Mouse (Mus musculus) MEL (cell line): ENCODE results near the gene Tent4a.

Source experiments
- CHD2 ChIP-seq: IDR thresholded peaks from 2 replicates; pipeline ENCODE4 v1.6.1; 2011; ENCODE audit warnings: low read length, improper control_type of control experiment
- CTCF ChIP-seq, 3 experiments: IDR thresholded peaks in 2 of 3; conservative IDR thresholded peaks in 1 of 3; 2 replicates each; pipeline ENCODE4 v1.5.1; 2011 to 2012; ENCODE audit warnings: low read length in 3 of 3, low read depth in 2 of 3, mild to moderate bottlenecking in 2 of 3, improper control_type of control experiment in 1 of 3, inconsistent platforms in 1 of 3, mixed read lengths in 1 of 3, moderate library complexity in 1 of 3; ENCODE audit not compliant: control insufficient read depth in 1 of 3, insufficient read depth in 1 of 3, poor library complexity in 1 of 3, severe bottlenecking in 1 of 3
- EP300 ChIP-seq, 2 experiments: IDR thresholded peaks; 2 replicates each; pipeline ENCODE4 v1.6.1; 2011; ENCODE audit warnings: improper control_type of control experiment in 2 of 2, low read length in 2 of 2, low read depth in 1 of 2, mild to moderate bottlenecking in 1 of 2
- HCFC1 ChIP-seq: IDR thresholded peaks from 2 replicates; pipeline ENCODE4 v1.6.1; 2012; ENCODE audit warnings: low read depth, mild to moderate bottlenecking, inconsistent platforms, low read length, improper control_type of control experiment, moderate library complexity
- MXI1 ChIP-seq: IDR thresholded peaks from 2 replicates; pipeline ENCODE4 v1.6.1; 2011; ENCODE audit warnings: mild to moderate bottlenecking, low read depth, low read length, improper control_type of control experiment
- POLR2A ChIP-seq, 2 experiments: IDR thresholded peaks; 2 replicates each; pipeline ENCODE4 v1.6.1; 2011 to 2012; ENCODE audit warnings: low read length in 2 of 2, mild to moderate bottlenecking in 2 of 2, control low read depth in 1 of 2, improper control_type of control experiment in 1 of 2, low read depth in 1 of 2, moderate library complexity in 1 of 2; ENCODE audit not compliant: control insufficient read depth in 1 of 2, insufficient read depth in 1 of 2, poor library complexity in 1 of 2
- POLR2AphosphoS2 ChIP-seq: IDR thresholded peaks from 2 replicates; pipeline ENCODE4 v1.6.1; 2011; ENCODE audit warnings: low read length, improper control_type of control experiment
- POLR2AphosphoS5 ChIP-seq: IDR thresholded peaks from 2 replicates; pipeline ENCODE4 v1.6.1; 2012; ENCODE audit warnings: low read depth, borderline replicate concordance, mild to moderate bottlenecking, inconsistent platforms, low read length, moderate library complexity, mixed read lengths
- SMC3 ChIP-seq: IDR thresholded peaks from 2 replicates; pipeline ENCODE4 v1.6.1; 2011; ENCODE audit warnings: low read depth, low read length, improper control_type of control experiment
- TCF12 ChIP-seq: IDR thresholded peaks from 2 replicates; pipeline ENCODE4 v1.6.1; 2014; ENCODE audit warnings: low read depth, mild to moderate bottlenecking, inconsistent platforms, low read length, improper control_type of control experiment, moderate library complexity

- TF ChIP-seq CTCF (IDR thresholded peaks at IDR 0.05 in 2 of 3, conservative IDR thresholded peaks at IDR 0.05 in 1 of 3; ENCODE audit: control insufficient read depth in 1 of 3, insufficient read depth in 1 of 3, low read depth in 2 of 3, low read length in 3 of 3, poor library complexity in 1 of 3, severe bottlenecking in 1 of 3) (no peak), POLR2AphosphoS5 (no peak), POLR2AphosphoS2 (no peak), SMC3 (no peak), TCF12 (no peak), POLR2A (IDR thresholded peaks at IDR 0.05; ENCODE audit: control insufficient read depth in 1 of 2, insufficient read depth in 1 of 2, low read depth in 1 of 2, low read length in 2 of 2, poor library complexity in 1 of 2) (no peak), MXI1 (no peak), CHD2 (no peak), HCFC1 (no peak), EP300 (IDR thresholded peaks at IDR 0.05; ENCODE audit: low read depth in 1 of 2, low read length in 2 of 2) (no peak)
Observed at GRCm38 (mm10) chr13:69555957-69556482, 21.6 kb upstream of the Tent4a start.
